14 mouse cellular contexts compared by ENCODE assay signal in the genomic region with DNA sequence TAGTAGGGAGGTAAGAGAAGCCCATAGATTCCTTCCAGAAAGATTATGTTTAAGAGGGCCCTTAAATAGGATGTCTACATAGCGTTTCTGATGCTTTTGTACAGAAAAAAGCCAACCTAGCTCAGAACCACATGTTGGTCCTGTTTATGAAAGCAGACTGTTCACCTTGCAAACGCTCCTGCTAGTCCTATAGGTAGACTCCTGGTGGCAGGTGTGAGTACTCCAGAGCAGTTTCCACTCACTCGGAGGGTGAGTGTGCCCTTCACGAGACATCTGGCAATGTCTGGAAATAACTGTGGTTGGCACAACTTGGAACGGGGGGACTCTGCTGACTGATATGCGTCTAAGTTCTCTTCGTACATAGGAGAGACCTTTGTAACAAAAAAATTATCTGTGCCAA. TPM values are rescaled to one million over a fixed set of nuclear protein-coding genes. Genes with fewer than 3 reads are reported as not detected.
DNase-seq lines count a peak whose midpoint lies in the region; ATAC-seq and TF ChIP-seq lines count a peak whose summit lies in the region.
"Had no signal": no experiment of that assay in that cellular context is flagged by ENCODE, and none has a peak within 500 bp of the region (broad histone marks: within the 10 kb centered on the region; RNA-seq: fewer than 3 reads in every experiment).

No protein-coding gene starts in this region.

- ATAC-seq in heart, embryonic 13.5 days (ENCODE audit: extremely low read depth, insufficient number of reproducible peaks, low FRiP score, low TSS enrichment), result no peak
- no peak for ATAC-seq in midbrain, postnatal 0 days (ENCODE audit: low FRiP score)
- no peak for ATAC-seq in midbrain, embryonic 11.5 days (ENCODE audit: low FRiP score)
- peak; percentile 43 for ATAC-seq in lung, postnatal 0 days
- ATAC-seq in forebrain, postnatal 0 days, result no peak
- ATAC-seq: liver, postnatal 0 days had no signal

- peak overlapping the region; percentile 33; the same call in 1 of the 2 replicates for H3K4me2 ChIP-seq in heart, embryonic 13.5 days
- no peak overlapping the region for H3K4me2 ChIP-seq in midbrain, postnatal 0 days (ENCODE audit: low read depth, low read length, poor library complexity, severe bottlenecking)
- H3K4me2 ChIP-seq in midbrain, embryonic 11.5 days, result no peak overlapping the region
- H3K4me2 ChIP-seq in lung, postnatal 0 days (replicated peaks; ENCODE audit: low read depth, low read length), result no peak overlapping the region
- H3K4me2 ChIP-seq in forebrain, postnatal 0 days (ENCODE audit: low read depth), result no peak overlapping the region
- H3K4me2 ChIP-seq: embryonic facial prominence, embryonic 13.5 days; kidney, embryonic 15.5 days; neural tube, embryonic 15.5 days had no signal

- H3K4me3 ChIP-seq in heart, embryonic 13.5 days, result no peak overlapping the region
- no peak overlapping the region for H3K4me3 ChIP-seq in midbrain, postnatal 0 days (ENCODE audit: low read depth, low read length)
- H3K4me3 ChIP-seq in midbrain, embryonic 11.5 days (ENCODE audit: low read depth, low read length), result no peak overlapping the region
- H3K4me3 ChIP-seq in lung, postnatal 0 days (ENCODE audit: low read depth, low read length), result no peak overlapping the region
- no peak overlapping the region for H3K4me3 ChIP-seq in forebrain, postnatal 0 days (ENCODE audit: low read depth, low read length)
- H3K4me3 ChIP-seq: embryonic facial prominence, embryonic 13.5 days; kidney, embryonic 15.5 days; midbrain, embryonic 10.5 days; neural tube, embryonic 15.5 days had no signal

- H3K36me3 ChIP-seq in heart, embryonic 13.5 days, result peaks cover 77% of the 10 kb centered on the region
- H3K36me3 ChIP-seq in midbrain, postnatal 0 days (ENCODE audit: insufficient read depth, low read length), result peaks cover 42% of the 10 kb centered on the region
- H3K36me3 ChIP-seq in midbrain, embryonic 11.5 days (ENCODE audit: control insufficient read depth, insufficient read depth, low read length), result peaks cover 6% of the 10 kb centered on the region
- H3K36me3 ChIP-seq in lung, postnatal 0 days (ENCODE audit: insufficient read depth, low read length), result no peaks in the 10 kb centered on the region
- H3K36me3 ChIP-seq in forebrain, postnatal 0 days (ENCODE audit: insufficient read depth), result peaks cover 27% of the 10 kb centered on the region

- H3K27ac ChIP-seq in heart, embryonic 13.5 days (replicated peaks), result peak overlapping the region; percentile 95
- no peak overlapping the region for H3K27ac ChIP-seq in midbrain, postnatal 0 days (ENCODE audit: low read depth, low read length)
- no peak overlapping the region for H3K27ac ChIP-seq in midbrain, embryonic 11.5 days (ENCODE audit: low read depth, low read length)
- peak overlapping the region; percentile 71 for H3K27ac ChIP-seq in lung, postnatal 0 days (ENCODE audit: low read length)
- no peak overlapping the region for H3K27ac ChIP-seq in forebrain, postnatal 0 days (ENCODE audit: low read depth, low read length)
- H3K27ac ChIP-seq: embryonic facial prominence, embryonic 13.5 days; kidney, embryonic 15.5 days; midbrain, embryonic 10.5 days; neural tube, embryonic 15.5 days had no signal

- 73% methylated on average over 7 of the region's 7 CpGs for WGBS in heart, embryonic 13.5 days
- 93% methylated on average over 7 of the region's 7 CpGs for WGBS in midbrain, postnatal 0 days
- WGBS in midbrain, embryonic 11.5 days, result 91% methylated on average over 7 of the region's 7 CpGs
- WGBS in lung, postnatal 0 days, result 68% methylated on average over 7 of the region's 7 CpGs
- 93% methylated on average over 7 of the region's 7 CpGs for WGBS in forebrain, postnatal 0 days

- no peaks in the 10 kb centered on the region for H3K27me3 ChIP-seq in heart, embryonic 13.5 days (replicated peaks)
- no peaks in the 10 kb centered on the region for H3K27me3 ChIP-seq in midbrain, postnatal 0 days (ENCODE audit: insufficient read depth, low read length)
- H3K27me3 ChIP-seq in midbrain, embryonic 11.5 days (ENCODE audit: control insufficient read depth, insufficient read depth, low read length), result no peaks in the 10 kb centered on the region
- no peaks in the 10 kb centered on the region for H3K27me3 ChIP-seq in lung, postnatal 0 days (replicated peaks; ENCODE audit: insufficient read depth, low read length)
- H3K27me3 ChIP-seq in forebrain, postnatal 0 days (ENCODE audit: insufficient read depth, low read length), result no peaks in the 10 kb centered on the region
- H3K27me3 ChIP-seq: embryonic facial prominence, embryonic 13.5 days; kidney, embryonic 15.5 days; neural tube, embryonic 15.5 days had no signal

- no peak for TF ChIP-seq EP300 in lung, postnatal 0 days (IDR thresholded peaks at IDR 0.05)

- H3K9ac ChIP-seq in heart, embryonic 13.5 days, result peak overlapping the region; percentile 69
- no peak overlapping the region for H3K9ac ChIP-seq in midbrain, postnatal 0 days (replicated peaks; ENCODE audit: low read length, poor library complexity, severe bottlenecking)
- no peak overlapping the region for H3K9ac ChIP-seq in midbrain, embryonic 11.5 days (ENCODE audit: low read length)
- H3K9ac ChIP-seq in lung, postnatal 0 days (replicated peaks; ENCODE audit: low read depth), result no peak overlapping the region
- no peak overlapping the region for H3K9ac ChIP-seq in forebrain, postnatal 0 days
- H3K9ac ChIP-seq: embryonic facial prominence, embryonic 13.5 days; kidney, embryonic 15.5 days; liver, postnatal 0 days; neural tube, embryonic 15.5 days had no signal

- DNase-seq in heart, adult 8-10 months (ENCODE audit: low spot score), result no peak
- DNase-seq in midbrain, postnatal 0 days (ENCODE audit: low spot score), result no peak
- no peak for DNase-seq in midbrain, embryonic 11.5 days (ENCODE audit: low spot score, missing footprints)
- peak; percentile 52 for DNase-seq in lung, postnatal 0 days (ENCODE audit: low spot score)
- no peak for DNase-seq in forebrain, postnatal 0 days
- no peak for DNase-seq in ovary, postnatal 14 days (ENCODE audit: low spot score)
- DNase-seq: cerebellum, postnatal 25 days; liver, postnatal 0 days; thymus, adult 18-20 months had no signal

- no peaks in the 10 kb centered on the region for H3K9me3 ChIP-seq in heart, embryonic 13.5 days
- H3K9me3 ChIP-seq in midbrain, postnatal 0 days (ENCODE audit: low read length), result no peaks in the 10 kb centered on the region
- no peaks in the 10 kb centered on the region for H3K9me3 ChIP-seq in midbrain, embryonic 11.5 days (ENCODE audit: control insufficient read depth, low read length)
- H3K9me3 ChIP-seq in lung, postnatal 0 days (ENCODE audit: low read length), result no peaks in the 10 kb centered on the region
- no peaks in the 10 kb centered on the region for H3K9me3 ChIP-seq in forebrain, postnatal 0 days (ENCODE audit: low read length)
- H3K9me3 ChIP-seq: embryonic facial prominence, embryonic 13.5 days; kidney, embryonic 15.5 days; midbrain, embryonic 10.5 days; neural tube, embryonic 15.5 days had no signal

- H3K4me1 ChIP-seq in heart, embryonic 13.5 days, result peaks cover 62% of the 10 kb centered on the region
- H3K4me1 ChIP-seq in midbrain, postnatal 0 days (ENCODE audit: insufficient read depth, low read length), result no peaks in the 10 kb centered on the region
- no peaks in the 10 kb centered on the region for H3K4me1 ChIP-seq in midbrain, embryonic 11.5 days (ENCODE audit: control insufficient read depth, insufficient read depth, low read length)
- peaks cover 5% of the 10 kb centered on the region for H3K4me1 ChIP-seq in lung, postnatal 0 days (ENCODE audit: insufficient read depth, low read depth, low read length)
- no peaks in the 10 kb centered on the region for H3K4me1 ChIP-seq in forebrain, postnatal 0 days (ENCODE audit: insufficient read depth)

- peak; percentile 9; the same call in 1 of the 2 replicates for TF ChIP-seq CTCF in midbrain, postnatal 0 days (IDR thresholded peaks at IDR 0.05)
- peak; percentile 57 for TF ChIP-seq CTCF in lung, postnatal 0 days (IDR thresholded peaks at IDR 0.05)
- TF ChIP-seq CTCF in forebrain, postnatal 0 days (IDR thresholded peaks at IDR 0.05; ENCODE audit: low read depth), result no peak

RNA-seq across cellular contexts. Expression of a gene that starts 26.0 kb away (rescaled TPM):
- 55.0 and 60.2 TPM in 2 replicates for polyA plus RNA-seq in heart, embryonic 13.5 days (2015; fragmentation: Nextera tagmentation; extraction: Ambion mirVana)
- 10 to 100 TPM; 47.2 to 73.5 (median 58.4) TPM for total RNA-seq in heart, adult 8-10 months (2022)
- total RNA-seq in midbrain, postnatal 0 days (2014; rRNA removed), result 239 and 267 TPM in 2 replicates
- 261 and 284 TPM in 2 replicates for polyA plus RNA-seq in midbrain, postnatal 0 days (2015; fragmentation: Nextera tagmentation; extraction: Ambion mirVana)
- 35.9 and 39.5 TPM in 2 replicates for polyA plus RNA-seq in midbrain, embryonic 11.5 days (2014; fragmentation: Nextera tagmentation; extraction: Ambion mirVana)
- 36.6 and 40.2 TPM in 2 replicates for polyA plus RNA-seq in lung, postnatal 0 days (2015; fragmentation: Nextera tagmentation; extraction: Ambion mirVana)
- 137 and 145 TPM in 2 replicates for total RNA-seq in forebrain, postnatal 0 days (2014; rRNA removed)
- 165 and 231 TPM in 2 replicates for polyA plus RNA-seq in forebrain, postnatal 0 days (2015; fragmentation: Nextera tagmentation; extraction: Ambion mirVana)

RNA-seq across cellular contexts. Expression of a gene that starts 33.6 kb away (rescaled TPM):
- polyA plus RNA-seq in heart, embryonic 13.5 days (2015; fragmentation: Nextera tagmentation; extraction: Ambion mirVana), result 13.8 and 14.9 TPM in 2 replicates
- 10 to 100 TPM in 1 of 4 experiments, 1 to 10 TPM in 3; 7.1 to 10.6 (median 9.9) TPM for total RNA-seq in heart, adult 8-10 months (2022)
- 20.5 and 23.2 TPM in 2 replicates for total RNA-seq in midbrain, postnatal 0 days (2014; rRNA removed)
- 14.0 and 14.1 TPM in 2 replicates for polyA plus RNA-seq in midbrain, postnatal 0 days (2015; fragmentation: Nextera tagmentation; extraction: Ambion mirVana)
- 22.0 and 23.0 TPM in 2 replicates for polyA plus RNA-seq in midbrain, embryonic 11.5 days (2014; fragmentation: Nextera tagmentation; extraction: Ambion mirVana)
- 12.9 and 15.6 TPM in 2 replicates for polyA plus RNA-seq in lung, postnatal 0 days (2015; fragmentation: Nextera tagmentation; extraction: Ambion mirVana)
- 16.3 and 25.0 TPM in 2 replicates for total RNA-seq in forebrain, postnatal 0 days (2014; rRNA removed)
- polyA plus RNA-seq in forebrain, postnatal 0 days (2015; fragmentation: Nextera tagmentation; extraction: Ambion mirVana), result 6.7 and 11.2 TPM in 2 replicates

Comparison
In these comparisons a context has a peak if more than half of its experiments do, and no peak if none do; other contexts are left out.
1. H3K27ac ChIP-seq: peak in heart, embryonic 13.5 days (single experiment) and lung, postnatal 0 days (single experiment); none in midbrain, postnatal 0 days (single experiment), midbrain, embryonic 11.5 days (single experiment) and forebrain, postnatal 0 days (single experiment).